Mouse (Mus musculus): ENCODE measurements around the gene Elf3. TPM values are rescaled to one million over a fixed set of nuclear protein-coding genes. Genes with fewer than 3 reads are reported as not detected.

Elf3 gene
- polyA plus RNA-seq (2017; shearing (Covaris generic)): not detected

DNA sequence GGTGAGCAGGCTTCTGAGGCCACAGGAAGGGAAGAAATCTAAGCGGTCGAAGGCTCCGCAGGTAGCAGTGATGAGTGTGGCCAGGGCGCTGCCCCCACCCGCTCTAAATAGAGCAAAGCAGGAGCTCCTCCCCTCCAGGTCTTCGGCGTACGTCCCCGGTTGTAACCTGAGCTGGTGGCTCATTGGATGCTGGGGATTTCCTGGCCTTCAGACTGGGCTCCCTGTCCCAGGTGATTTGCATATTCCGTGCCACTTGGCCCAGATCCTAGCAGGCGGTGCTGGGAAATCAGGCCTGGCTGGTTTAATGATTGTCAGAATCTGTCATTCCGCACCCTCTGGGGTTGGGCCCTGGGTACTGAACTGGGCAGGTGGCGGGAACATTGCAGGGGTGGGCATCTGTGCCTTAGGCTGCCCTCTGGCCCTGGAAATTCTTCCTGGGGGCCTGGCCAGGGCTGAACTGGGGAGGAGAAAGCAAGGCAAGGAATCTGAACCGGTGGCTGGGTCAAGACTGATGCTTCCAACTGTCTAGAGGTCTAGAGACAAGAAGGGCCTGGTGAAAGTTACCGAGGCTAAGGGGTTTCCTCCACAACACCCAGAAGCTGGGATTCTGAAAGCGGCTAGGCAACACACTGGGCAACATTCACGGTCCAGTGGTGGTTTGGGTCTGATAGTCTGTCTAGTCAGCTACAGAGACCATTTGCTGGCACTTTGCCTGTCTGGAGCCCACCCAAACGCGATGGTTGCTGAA is at the start of gene Elf3:
Elf3 (minus strand) TSS at position 189 of the 748 bp plus-strand sequence.

DNA sequence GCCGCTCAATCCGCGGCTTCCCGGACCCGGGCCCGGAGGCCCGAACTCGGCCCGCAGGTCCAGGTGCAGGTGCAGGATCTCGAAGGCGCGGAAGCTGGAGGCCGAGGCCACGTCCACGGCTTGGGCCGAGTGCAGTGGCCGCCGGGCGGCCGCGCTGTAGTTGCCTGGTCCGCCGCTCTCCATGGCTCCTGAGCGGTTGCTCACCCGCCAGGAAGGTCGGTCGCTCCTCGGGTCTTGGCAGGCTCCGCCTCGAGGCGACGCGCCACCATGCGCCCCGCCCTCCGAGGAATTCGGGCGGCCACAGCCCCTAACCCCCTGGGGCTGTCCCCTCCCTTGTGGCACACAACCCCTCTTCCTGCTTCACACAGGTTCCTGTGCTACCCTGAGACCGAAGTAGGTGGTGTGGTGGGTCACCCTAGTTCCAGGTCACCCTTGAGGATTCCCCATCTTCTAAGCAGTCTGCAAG is 25.5 kb upstream of the Elf3 start, which contains the start of gene Rnpep:
Rnpep (minus strand) TSS at position 259 of the 466 bp plus-strand sequence.

Other genes starting within 250 kb of the Elf3 start
- gene Lgr6, start 153.3 kb downstream of the Elf3 start, polyA plus RNA-seq (2017; shearing (Covaris generic)): 0.05 TPM
- gene Ptpn7, start 125.9 kb downstream of the Elf3 start, polyA plus RNA-seq (2017; shearing (Covaris generic)): 331 TPM
- 8.7 TPM for gene Arl8a, start 111.7 kb downstream of the Elf3 start, polyA plus RNA-seq (2017; shearing (Covaris generic))
- not detected for gene Gpr37l1, start 90.9 kb downstream of the Elf3 start, polyA plus RNA-seq (2017; shearing (Covaris generic))
- 38.1 TPM for gene Rnpep, start 25.5 kb upstream of the Elf3 start, polyA plus RNA-seq (2017; shearing (Covaris generic))
- gene Timm17a, start 55.2 kb upstream of the Elf3 start, polyA plus RNA-seq (2017; shearing (Covaris generic)): 135 TPM
- gene Lmod1, start 66.2 kb upstream of the Elf3 start, polyA plus RNA-seq (2017; shearing (Covaris generic)): not detected
- not detected for gene Shisa4, start 116.7 kb upstream of the Elf3 start, polyA plus RNA-seq (2017; shearing (Covaris generic))
- gene Ipo9, start 171.9 kb upstream of the Elf3 start, polyA plus RNA-seq (2017; shearing (Covaris generic)): 74.6 TPM